Mouse (Mus musculus) Patski (cell line): Measurements from ENCODE around the gene Syne4. TPM values are rescaled to one million over a fixed set of nuclear protein-coding genes. Genes with fewer than 3 reads are reported as not detected.
A peak's percentile ranks its signal among the peaks of the same experiment; 100 is the strongest.

Experiments used
- ATAC-seq: fragments of 100-300 bp; one replicate; pipeline ENCODE4 v1.8.0; 2021
- CTCF ChIA-PET: fragments of 350-600 bp; sonication (Branson Sonifier 250); formaldehyde crosslinking; loops from one replicate; lab custom pipeline; 2022; ENCODE audit warnings: inconsistent platforms; lab: Charles Lee
- POLR2A ChIA-PET: fragments of 350-600 bp; sonication (Branson Sonifier 250); formaldehyde crosslinking; loops from one replicate; lab custom pipeline; 2022; ENCODE audit warnings: antibody characterized with exemption, inconsistent platforms; lab: Charles Lee
- DNase-seq: peaks from one replicate; pipeline ENCODE4 v3.0.0-alpha.2; 2011; ENCODE audit warnings: low read depth, low spot score
- H3K27me3 ChIP-seq: fragments of 371-371 bp; one replicate; pipeline ENCODE4 v1.5.1; 2021
- CTCF ChIP-seq: fragments of 100-300 bp; IDR thresholded peaks from one replicate; pipeline ENCODE4 v1.5.1; 2021
- in situ Hi-C: fragments of 300-500 bp; cut with MboI; formaldehyde crosslinking; loops from 3 replicates; pipeline ENCODE4 v1.11.1; 2018; ENCODE audit warnings: low pct_unique_long_range_greater_than_20kb, mixed read lengths
- polyA plus RNA-seq: library from polyadenylated mRNA; unstranded; gene quantifications from one replicate; pipeline ENCODE4 v1.2.3, GENCODE M21; 2021

The Syne4 gene
- polyA plus RNA-seq, 1 experiment from 2014 or later, result 2.6 TPM

GRCm38 (mm10) chr7:30281522-30281921 lies 33.1 kb upstream of the Syne4 start:
- ChIA-PET POLR2A (no interaction called here), CTCF (interaction anchor here (0.9 to 1.7 kb wide), 2 partner anchors 10 to 19 kb away, joined by 3 to 5 read pairs; partner anchors contain the start of gene Clip3)
- DNase-seq (no peak), ATAC-seq (no peak)
- no peak for TF ChIP-seq CTCF
- in situ Hi-C loops, result no loop called here
- no peaks in the 10 kb centered on the region for H3K27me3 ChIP-seq

GRCm38 (mm10) chr7:30282740-30283139 lies 31.9 kb upstream of the Syne4 start:
- DNase-seq, result no peak
- ChIA-PET CTCF (interaction anchor here (1.5 to 1.7 kb wide), 2 partner anchors 18 to 50 kb away, joined by 3 to 5 read pairs; no protein-coding TSS in a partner anchor), POLR2A (no interaction called here)
- no peak for ATAC-seq
- no peaks in the 10 kb centered on the region for H3K27me3 ChIP-seq
- no peak for TF ChIP-seq CTCF
- in situ Hi-C loops, result no loop called here

- no peak for DNase-seq
- ATAC-seq, result no peak
- TF ChIP-seq CTCF, result no peak
- CTCF ChIA-PET, result no interaction called here
- in situ Hi-C loops, result no loop called here
- POLR2A ChIA-PET, result no interaction called here
- no peaks in the 10 kb centered on the region for H3K27me3 ChIP-seq
Measured at GRCm38 (mm10) chr7:30286701-30287410, 27.8 kb upstream of the Syne4 start.

GRCm38 (mm10) chr7:30288046-30288445 lies 26.6 kb upstream of the Syne4 start:
- ATAC-seq, result no peak
- ChIA-PET POLR2A (no interaction called here), CTCF (no interaction called here)
- H3K27me3 ChIP-seq, result no peaks in the 10 kb centered on the region
- no peak for TF ChIP-seq CTCF
- DNase-seq, result no peak
- in situ Hi-C loops, result no loop called here

GRCm38 (mm10) chr7:30289071-30289713 lies 25.4 kb upstream of the Syne4 start:
- H3K27me3 ChIP-seq, result no peaks in the 10 kb centered on the region
- no peak for DNase-seq
- in situ Hi-C loops, result no loop called here
- POLR2A ChIA-PET, result no interaction called here
- TF ChIP-seq CTCF, result no peak
- CTCF ChIA-PET, result no interaction called here
- ATAC-seq, result no peak

GRCm38 (mm10) chr7:30289714-30290399 lies 24.8 kb upstream of the Syne4 start:
- no peaks in the 10 kb centered on the region for H3K27me3 ChIP-seq
- in situ Hi-C loops, result no loop called here
- TF ChIP-seq CTCF, result no peak
- ChIA-PET POLR2A (interaction anchor here (0.6 kb wide), 1 partner anchor 14 kb away, joined by 3 read pairs; no protein-coding TSS in a partner anchor), CTCF (no interaction called here)
- DNase-seq (no peak), ATAC-seq (no peak)

GRCm38 (mm10) chr7:30291215-30292131 lies 23.1 kb upstream of the Syne4 start, which contains the start of gene Clip3:
Clip3 (plus strand) TSS chr7:30291728.
- ATAC-seq (peak; percentile 32), DNase-seq (no peak)
- H3K27me3 ChIP-seq, result no peaks in the 10 kb centered on the region
- no peak for TF ChIP-seq CTCF
- POLR2A ChIA-PET, result no interaction called here
- CTCF ChIA-PET, result interaction anchor here (1.2 to 2.0 kb wide), 2 partner anchors 9 to 10 kb away, joined by 3 to 7 read pairs; no protein-coding TSS in a partner anchor
- in situ Hi-C loops, result no loop called here

- ATAC-seq, result no peak
- POLR2A ChIA-PET, result no interaction called here
- no peaks in the 10 kb centered on the region for H3K27me3 ChIP-seq
- CTCF ChIA-PET, result no interaction called here
- DNase-seq, result no peak
- in situ Hi-C loops, result no loop called here
- TF ChIP-seq CTCF, result no peak
Measured at GRCm38 (mm10) chr7:30293795-30294194, 20.8 kb upstream of the Syne4 start.

GRCm38 (mm10) chr7:30294296-30294695 lies 20.3 kb upstream of the Syne4 start:
- in situ Hi-C loops, result no loop called here
- ATAC-seq (no peak), DNase-seq (no peak)
- ChIA-PET CTCF (no interaction called here), POLR2A (no interaction called here)
- H3K27me3 ChIP-seq, result no peaks in the 10 kb centered on the region
- no peak for TF ChIP-seq CTCF

- DNase-seq, result no peak
- in situ Hi-C loops, result no loop called here
- TF ChIP-seq CTCF, result no peak
- POLR2A ChIA-PET, result no interaction called here
- CTCF ChIA-PET, result no interaction called here
- H3K27me3 ChIP-seq, result no peaks in the 10 kb centered on the region
- ATAC-seq, result no peak
Measured at GRCm38 (mm10) chr7:30295103-30295502, 19.5 kb upstream of the Syne4 start.
